Mouse (Mus musculus) frontal cortex, postnatal 36 days (tissue): Measurements from ENCODE around the gene Fam83c.

Source experiments
- DNase-seq, 2 experiments: peaks; one replicate each; pipeline ENCODE4 v3.0.0; 2022; ENCODE audit warnings: low spot score in 2 of 2

Fam83c gene

DNA sequence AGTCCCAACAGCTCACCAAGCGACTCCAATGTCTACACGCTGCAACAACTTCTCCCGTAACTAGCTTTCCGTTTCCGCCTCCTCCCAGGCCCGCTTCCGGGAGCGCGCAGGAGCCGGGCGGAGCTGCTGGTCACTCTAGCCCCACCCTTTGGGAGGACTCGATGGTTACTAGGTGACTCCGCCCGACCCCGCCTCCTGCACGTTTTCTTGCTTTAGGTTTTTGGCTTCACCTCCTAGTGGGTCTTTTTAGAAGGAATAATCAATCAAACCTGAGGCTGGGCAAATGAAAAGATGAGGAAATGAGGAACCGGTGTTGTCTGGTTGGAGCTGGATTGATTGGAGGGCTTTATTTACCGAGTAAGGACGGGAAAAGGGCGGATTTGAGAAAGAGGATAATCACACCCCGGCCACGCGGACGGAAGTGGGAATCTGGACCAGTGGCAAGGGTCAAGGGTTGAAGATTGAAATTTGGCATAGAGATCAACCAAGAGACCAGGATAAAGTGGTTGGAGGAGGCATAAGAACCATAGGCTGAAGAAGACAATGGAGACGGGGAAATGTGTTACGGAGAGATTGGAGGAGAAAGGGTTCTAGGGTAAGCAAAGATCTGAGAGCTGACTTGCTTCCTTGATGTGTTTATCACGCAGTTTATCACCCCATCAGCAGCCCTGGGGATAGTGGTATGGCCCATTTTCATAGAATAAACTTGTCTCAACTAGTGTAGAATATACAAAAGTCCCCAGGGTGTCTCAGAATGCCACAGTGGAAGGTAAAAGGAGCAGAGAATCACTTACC lies 7.8 kb downstream of the Fam83c start, which contains the start of gene Eif6:
Gene Eif6, minus strand, starts transcription at position 296 of the 795 bp plus-strand sequence.
- peak; percentile 77 to 80 for DNase-seq

DNA sequence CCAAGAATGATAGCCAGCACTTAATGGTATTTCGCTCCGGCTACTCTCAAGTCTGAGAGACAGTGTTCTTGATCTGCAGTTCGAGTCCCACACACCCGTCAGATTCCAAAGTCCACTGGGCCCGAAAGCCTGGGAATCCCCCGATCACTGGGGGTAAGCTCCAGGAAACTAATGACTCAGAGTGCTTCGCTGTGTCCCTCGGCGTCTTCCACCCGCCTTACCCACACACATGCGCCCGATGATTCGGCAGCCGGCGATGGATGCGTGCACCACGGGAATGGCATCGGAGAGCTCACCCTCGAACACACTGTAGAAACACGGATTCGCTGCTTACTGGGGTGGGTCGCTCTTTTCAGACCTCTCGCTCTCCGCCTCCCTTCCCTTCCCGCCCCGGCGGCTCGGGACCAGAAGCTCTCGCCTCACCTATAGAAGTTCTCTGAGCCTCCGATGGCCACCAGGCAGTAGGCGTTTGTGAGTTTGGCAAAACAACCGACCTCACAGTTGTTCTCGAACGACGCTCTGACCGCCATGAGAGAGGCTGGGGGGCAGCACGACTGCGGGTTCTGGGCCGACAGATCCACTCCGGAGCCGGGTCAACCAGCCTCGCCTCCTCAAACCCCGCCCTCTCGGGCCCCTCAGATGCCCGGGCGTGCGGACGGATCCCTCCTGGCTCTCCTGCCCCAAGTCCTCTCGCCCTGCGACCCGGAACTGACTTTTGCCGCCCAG lies 8.6 kb downstream of the Fam83c start:
- no peak for DNase-seq

DNA sequence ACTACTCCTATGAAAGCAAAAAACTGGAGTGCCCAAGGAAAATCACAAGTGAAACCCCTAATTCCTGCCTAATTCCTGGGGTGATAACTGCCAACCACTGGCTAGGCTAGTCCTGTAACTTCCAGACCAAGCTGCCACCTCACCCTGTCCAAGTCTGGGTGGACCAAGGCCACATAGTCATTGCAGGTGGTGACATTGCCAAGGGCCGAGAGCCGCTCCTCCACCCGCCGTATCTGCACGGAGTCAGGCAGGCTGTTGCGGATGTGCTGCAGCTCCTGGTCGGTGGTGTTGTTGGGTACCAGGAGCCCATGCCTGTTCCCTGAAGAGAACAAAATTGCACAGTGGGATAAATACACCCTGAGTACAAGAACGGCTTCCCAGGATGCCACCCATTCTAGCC lies 10.9 kb downstream of the Fam83c start:
- DNase-seq, result no peak

DNA sequence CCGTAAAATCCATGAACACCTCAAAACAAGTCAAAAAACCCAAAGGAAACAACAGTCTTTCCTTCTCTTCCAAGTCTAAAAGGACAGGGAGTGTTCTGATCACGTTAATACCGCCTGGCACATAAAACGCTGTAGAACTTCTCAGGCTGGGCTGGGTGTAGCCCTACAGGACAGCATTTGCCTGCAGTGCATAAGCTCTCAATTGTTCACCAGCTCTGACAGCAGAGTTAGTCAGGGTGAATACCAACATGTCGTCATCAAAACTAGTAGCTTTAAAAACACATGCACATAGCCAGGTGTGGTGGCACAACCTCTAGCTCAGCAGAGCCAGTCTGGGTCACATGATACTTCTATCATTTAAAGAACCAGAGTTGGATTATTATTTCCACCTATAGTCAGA lies 13.9 kb downstream of the Fam83c start:
- no peak for DNase-seq

DNA sequence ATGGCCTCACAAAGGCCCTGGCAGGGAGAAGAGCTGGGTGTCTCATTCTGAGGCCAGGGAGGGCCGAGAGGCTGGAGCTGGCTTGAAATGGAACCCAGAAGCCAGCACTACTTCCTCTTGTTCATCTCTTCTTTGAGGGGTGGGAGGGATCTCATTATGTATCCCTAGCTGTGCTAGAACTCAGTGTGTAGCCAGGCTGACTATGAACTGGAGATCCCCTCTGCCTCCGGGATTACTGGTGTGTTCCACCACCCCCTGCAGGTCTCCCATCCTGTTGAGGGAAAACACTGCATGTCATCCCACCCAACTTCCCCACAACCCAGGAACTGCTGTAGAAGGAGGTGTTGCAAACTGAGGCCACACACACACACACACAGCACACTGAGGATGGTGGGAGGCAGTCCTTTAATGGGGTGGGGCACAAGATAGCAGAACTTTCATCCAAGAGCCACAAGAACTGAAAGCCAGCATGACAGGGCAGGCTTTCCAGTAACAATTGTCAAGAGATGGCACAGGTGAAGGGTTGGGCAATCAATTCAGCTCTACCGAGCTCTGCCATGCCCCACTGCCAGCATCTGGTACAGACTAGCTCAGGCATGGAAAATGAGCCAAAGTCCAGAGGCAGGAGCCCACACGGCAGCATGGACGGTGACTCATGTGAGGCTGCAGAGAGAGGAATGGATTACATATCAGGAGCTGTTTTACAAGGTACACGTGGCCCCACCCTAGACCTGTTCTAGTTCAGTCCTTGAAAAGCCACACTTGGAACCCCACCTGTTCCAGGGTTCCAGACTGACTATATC lies 15.0 kb downstream of the Fam83c start:
- no peak for DNase-seq

DNA sequence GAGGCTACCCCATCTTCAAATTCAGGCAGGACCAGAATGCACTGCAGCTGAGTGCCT lies 15.4 kb downstream of the Fam83c start, which contains the start of gene BC029722:
Gene BC029722, minus strand, starts transcription at position 35 of the 57 bp plus-strand sequence.
- no peak for DNase-seq

DNA sequence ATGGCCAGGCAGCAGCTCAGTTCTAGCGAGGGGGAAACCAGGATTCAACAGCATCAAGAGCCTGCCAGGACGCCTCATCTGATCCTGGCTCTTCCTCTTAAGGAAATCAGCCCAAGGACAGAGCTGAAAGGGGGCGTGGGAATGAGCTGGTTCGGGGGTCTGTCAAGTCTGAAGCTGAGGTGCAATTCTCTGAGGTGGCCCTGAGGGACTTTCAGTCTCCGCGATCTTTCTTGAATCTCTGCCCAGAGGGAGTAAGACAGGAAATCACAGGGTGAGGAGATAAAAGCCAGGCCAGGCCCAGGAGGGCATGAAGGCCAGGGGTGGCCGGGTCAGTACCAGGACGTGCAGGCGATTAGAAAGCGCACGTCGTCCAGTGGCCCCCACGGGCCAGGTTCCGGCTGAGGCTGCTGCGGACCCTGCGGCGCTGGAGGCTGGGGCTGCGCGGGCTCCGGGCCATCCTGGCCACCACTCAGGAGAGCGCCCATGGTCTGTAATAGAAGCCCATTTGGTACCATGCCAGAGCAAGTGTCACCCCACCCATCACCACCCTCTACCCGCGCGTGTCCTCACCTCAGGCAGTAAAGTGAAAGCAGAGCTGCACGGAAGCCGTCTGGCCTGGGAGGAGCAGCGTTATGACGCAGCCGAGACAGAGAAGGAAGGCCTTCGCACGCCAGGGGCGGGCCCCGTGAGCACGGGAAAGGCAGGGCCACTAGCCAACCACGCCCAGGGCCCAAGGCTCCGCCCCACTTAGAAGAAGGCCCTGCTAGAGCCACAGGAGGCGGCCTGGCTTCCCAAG lies 15.9 kb downstream of the Fam83c start:
- peak; percentile 91 to 94 for DNase-seq

DNA sequence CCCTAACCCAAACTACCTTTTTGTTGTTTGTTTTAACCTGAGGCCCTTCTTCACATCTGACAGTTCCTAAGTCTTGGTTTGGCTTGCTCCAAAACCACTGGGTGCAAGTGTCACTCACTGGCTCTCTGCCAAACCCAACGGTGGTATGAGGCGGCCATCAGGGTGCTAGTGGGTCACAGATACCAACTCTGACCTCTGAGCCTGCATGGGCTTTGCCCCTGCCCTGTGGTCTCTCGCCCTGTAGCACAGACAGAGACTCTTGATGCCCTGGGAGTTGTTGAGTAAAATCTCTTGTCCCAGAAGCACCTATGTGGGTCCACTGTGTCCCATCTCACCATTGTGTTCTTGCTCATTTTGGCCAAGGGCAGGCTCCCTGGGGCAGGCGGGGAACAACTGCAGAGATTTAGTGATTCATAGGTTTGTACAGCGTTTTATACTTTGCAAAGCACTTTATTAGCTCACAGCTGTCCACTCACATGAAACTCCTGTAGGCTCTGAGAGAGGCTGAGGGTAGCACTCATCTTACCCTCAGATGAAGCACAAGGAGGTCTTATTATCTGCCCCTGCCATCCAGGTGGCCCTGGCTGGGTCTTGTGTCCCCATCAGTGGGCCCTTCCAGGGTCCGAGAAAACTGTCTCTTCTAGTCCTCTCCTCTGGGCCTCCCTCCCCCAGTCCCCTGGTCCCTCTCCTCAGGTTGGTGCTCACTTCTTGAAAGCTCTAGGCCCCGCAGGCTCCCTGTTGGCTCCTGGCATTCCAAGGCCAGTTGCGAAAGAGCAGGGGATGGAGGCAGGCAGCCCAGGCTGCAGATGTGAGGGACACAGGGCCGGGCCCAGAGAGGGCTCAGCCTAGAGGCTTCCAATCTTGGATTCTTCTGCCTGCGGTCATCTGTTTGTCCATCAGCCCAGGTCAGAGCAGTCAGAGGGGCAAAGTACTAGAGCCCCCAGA lies 17.1 kb downstream of the Fam83c start:
- no peak for DNase-seq

DNA sequence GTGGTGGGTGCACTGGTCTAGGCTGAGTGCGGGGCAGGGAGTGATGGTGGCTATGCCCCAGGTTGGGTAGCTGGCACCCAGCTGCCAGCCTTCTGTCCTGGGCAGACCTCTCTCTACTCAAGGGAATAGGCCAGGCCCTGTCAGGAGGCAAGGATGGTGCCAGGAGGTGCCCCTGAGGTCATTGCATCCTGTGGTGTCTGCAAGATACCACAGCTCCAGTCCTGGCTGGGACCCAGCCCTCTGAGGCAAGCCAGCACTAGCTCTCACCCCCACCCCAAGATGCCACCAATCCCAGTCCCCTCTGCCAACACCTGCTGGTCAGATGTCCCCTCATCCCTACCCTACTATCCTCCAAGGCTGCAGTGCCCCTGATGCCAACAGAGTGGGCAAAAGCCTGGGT lies 18.5 kb downstream of the Fam83c start:
- no peak for DNase-seq

DNA sequence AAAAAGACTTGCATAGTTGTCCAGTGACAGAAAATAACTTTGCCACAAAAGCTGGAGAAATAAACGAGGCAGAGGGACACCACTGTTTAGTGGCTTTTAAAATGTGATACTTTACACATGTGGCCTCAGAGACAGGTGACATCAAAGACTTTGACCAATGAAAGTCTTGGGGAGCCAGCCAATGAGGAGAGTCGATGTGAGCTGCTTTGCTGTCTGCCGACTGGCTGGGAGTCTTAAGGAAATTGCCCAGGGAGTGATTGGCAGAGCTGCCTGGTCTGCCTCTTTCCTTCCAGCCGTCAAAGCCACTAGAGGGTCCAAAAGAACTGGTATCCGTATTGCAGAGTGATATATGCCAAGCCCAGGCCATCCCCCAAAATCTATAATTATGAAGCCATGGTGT lies 19.8 kb downstream of the Fam83c start:
- DNase-seq, result no peak

DNA sequence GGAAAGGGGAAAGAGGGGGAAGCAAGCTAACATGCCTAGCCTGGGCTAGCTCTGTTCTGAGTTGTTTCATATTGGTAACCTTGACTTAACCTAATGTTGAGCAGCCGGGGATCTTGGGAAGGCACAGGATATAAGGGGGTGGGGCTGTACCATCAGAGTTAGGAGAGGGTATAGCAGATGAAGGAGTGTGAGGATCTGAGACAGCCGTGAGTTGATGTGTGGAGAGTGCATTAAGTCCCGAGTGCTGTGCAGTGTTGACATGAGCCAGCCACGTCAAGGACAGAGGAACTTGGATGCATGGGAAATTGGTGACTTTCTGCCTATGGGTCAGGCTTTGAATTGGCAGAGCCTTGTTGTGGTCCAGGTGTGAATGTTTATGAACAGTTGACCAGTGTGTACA lies 22.0 kb downstream of the Fam83c start:
- no peak for DNase-seq

DNA sequence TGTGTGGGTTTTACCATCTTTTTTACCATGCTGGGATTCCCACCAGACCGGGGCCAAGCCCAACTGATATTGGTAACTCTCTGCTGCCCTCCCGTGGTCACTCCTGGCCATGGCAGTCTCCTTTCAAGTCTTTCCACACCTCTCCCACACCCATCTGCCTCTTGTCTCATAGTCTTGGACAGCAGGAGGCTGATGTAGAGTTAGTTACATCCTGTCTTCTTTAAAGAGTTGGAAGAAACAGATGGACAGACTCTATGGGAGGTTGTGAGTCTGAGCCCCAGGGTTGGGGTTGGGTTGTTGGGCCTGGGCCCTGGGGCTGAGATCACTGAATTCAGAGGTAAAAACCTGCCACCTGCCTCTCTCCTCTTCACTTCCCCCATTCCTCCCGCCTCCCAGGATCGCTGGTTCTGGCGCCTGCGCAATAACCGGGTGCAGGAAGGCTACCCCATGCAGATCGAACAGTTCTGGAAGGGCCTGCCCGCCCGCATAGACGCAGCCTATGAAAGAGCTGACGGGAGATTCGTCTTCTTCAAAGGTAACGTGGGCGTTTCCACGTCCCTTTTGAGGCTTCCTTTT lies 22.7 kb downstream of the Fam83c start:
- DNase-seq, result peak; percentile 91 to 94

DNA sequence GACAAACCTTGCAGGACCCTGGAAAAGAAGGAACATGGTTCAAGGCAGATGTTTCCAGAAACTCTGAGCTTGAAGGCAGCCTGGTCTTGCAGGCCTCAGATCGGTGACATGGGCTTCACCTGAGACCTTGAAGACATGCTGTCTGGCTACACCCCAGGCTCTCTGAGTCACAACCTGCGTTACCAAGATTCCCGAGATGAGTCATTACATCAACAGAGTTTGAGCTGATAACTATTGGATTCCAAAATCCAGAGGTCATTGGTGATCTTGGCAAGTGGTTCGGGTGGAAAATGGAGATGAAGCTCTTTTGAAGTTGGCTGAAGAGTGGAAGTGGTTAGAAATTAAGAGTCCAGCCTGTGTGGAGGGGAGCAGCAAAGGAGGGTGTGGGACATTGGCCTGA lies 25.0 kb downstream of the Fam83c start:
- DNase-seq, result no peak

DNA sequence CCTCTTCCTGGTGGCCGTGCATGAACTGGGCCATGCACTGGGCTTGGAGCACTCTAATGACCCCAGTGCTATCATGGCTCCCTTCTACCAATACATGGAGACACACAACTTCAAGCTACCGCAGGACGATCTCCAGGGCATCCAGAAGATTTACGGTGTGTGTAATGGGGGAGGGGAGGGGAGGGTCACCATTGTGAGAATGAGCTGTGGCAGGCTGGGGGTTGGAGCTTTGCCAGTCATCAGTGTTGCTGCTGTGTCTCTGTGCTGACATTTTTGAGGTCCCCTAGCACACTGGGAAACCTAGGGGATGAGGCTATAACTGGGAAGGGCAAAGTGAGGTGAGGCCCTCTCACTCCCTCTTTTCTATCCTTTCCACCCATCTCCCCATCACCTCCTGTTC lies 27.2 kb downstream of the Fam83c start:
- DNase-seq, result no peak

DNA sequence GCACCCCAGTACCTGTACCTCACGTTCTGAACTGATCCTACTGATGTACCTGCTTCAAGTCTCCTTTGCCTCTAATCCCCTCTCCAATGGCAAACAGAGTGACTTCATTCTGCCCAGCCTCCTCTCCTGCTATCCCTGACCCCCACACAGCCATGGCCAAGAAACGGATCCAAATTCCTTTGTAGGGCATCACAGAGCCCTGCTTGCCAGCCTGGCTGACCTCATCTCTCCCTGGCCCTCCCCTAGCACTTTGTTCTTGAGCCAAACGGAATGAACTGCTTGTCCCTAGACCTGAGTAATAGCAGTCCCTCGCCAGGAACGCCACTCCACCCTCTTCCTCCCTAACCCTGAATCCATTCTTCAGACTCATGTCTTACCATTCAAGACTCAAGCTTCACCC lies 28.1 kb downstream of the Fam83c start:
- DNase-seq, result no peak

DNA sequence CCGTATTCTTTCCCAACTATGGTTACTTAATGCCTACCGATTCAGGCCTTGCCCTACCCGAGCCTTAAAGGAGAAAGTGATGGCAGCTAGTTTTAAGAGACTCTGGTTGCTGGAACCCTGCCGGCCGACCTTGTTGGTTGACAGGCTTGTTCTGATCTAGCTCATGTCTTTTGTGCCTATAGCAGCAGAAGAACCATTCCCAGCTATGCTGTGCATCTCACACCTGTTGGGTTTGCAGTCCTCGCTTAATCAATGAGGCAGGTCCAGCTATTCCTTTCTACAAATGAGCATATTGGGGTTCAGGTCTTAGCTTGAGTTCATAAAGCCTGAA lies 28.8 kb downstream of the Fam83c start:
- DNase-seq, result no peak

DNA sequence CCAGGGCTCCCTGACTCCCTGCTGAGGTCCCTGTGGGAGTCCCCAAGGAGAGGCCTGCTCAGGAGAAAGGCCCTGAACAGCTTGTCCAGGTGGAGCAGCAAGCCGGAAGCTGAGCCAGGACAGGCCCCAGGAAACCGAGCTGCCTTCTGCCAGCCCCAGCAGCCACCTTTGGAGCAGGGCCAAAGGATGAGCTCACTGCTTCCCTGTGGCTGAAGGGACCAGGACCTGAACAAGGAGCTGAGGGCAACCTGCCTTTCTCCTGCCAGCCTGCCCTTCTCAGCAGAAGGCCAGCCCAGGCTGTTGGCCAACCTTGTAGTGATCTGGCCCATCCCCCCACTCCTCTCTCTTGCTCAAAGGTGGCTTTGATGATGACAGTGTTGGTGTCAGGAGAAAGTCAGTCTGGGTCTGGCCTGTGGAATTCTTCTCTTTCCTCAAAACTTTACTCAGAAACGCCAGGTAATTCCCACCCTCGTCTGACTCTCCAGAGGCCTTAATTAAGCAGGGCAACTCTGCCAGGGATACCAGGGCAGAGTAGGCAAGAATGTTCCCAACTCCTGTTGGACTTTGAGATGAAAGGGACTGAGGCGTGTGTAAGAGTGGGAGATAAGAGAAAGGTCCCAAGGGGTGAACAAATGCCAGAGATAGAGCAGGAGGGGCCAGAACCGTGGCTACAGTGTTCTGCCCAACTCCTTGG lies 29.3 kb downstream of the Fam83c start:
- DNase-seq, result no peak

DNA sequence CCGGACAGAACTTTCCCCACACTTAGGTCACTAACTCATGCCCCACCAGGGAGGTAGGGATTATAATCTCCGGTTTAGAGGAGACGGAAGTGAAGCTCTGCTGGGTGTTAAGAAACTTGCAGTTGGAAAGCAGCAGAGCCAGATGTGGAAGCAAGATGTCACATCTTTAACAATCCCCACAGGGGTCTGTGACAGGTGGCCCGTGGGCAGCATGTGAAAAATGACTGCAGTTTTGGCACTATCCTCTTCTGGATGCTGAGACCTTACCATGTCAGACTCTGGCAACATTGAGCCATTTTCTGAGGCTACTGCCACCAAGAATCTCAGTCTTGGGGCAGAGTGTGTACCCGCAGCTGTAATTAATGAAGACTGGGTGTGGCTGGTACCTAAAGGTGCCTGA lies 30.6 kb downstream of the Fam83c start:
- no peak for DNase-seq

DNA sequence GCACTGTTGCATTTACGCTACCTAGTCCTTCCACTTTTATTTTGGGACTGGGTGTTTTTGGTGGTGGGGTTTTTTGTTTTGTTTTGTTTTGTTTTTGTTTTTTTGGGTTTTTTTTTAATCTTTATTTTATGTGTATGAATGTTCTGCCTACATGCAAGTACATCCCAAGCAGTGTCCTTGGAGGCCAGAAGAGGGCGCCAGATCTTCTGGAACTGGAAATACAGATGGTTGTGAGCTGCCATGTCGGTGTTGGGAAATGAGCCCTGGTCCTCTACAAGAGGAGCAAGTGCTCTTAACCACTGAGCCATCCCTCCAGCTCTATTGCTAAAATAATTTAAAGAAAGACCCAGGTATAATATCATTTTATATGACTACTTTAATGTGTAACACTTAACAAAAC lies 31.9 kb downstream of the Fam83c start:
- DNase-seq, result no peak

DNA sequence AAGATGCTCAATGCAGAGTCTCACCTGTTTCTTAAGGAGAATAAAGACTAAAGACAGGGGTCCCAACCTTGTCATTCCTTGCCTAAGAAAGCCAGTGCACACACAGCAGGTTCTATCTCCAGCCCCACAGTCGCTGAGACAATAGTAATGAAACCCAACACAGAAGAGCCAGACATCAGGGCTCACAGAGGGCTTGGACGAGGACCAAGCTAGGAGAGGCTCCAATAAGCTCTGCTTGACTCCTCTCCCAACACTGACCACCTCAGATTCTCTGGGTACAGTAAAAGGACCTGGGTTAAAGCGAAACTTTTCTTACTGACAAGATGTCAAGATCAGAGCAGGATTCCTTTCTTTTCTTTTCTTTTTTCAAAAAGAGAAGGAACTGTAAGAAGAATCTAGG lies 36.0 kb downstream of the Fam83c start:
- no peak for DNase-seq
